Mouse (Mus musculus): ENCODE data around the gene Mrps30.
"Not testable (repeated sequence)": the region's sequence is repeated elsewhere in the genome, so short reads cannot be mapped to it uniquely, and the experiment has no call there.

Mrps30 gene

DNA sequence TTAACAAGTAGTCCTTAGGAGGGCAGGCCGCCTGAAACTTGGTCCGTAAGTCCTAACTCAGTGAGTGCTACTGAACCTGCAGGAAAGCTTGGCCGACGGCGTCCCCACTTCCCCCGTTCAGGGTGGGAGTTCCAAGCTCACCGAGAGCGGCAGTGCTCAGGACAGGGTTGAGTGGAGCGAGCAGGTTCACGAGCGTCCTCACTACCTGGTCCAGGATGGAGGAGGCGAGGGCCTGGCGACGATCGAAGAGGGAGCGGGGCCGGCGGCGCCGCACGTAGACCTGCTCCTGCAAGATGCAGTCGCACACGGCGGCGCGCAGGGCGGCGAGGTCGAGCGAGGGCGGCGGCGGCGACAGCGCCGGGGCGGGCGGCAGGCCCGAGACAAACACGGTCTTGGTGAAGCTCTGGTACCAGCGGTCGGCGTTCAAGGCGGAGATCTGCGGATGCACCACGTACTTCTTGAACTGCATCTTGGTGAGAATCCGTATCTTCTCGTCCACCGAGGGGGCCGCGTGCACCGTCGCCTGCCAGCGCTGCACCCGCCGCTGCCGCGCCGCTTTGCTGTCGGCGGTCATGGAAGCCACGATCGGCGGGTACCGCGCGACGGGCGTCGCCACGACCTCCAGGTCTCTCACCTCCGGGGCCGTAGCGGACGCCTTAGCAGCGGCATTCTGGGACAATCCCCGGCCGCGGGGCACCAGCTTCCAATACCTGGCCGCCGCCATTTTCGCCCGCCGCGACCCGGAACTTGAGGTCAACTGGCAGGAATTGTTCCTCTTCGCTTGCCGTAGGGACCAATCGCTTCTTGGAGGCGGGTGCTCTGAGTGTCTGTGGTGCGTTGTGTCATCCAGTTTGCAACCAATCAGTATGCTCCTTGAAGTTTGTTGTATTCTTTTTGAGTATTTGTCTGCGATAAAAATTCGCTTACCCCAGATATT lies at the start of gene Mrps30, which contains the start of gene B430218F22Rik:
Gene Mrps30, minus strand, starts transcription at position 742 of the 937 bp plus-strand sequence.
Gene B430218F22Rik, plus strand, starts transcription at position 120 of the 937 bp plus-strand sequence.
- DNase-seq: peak; percentile 96

DNA sequence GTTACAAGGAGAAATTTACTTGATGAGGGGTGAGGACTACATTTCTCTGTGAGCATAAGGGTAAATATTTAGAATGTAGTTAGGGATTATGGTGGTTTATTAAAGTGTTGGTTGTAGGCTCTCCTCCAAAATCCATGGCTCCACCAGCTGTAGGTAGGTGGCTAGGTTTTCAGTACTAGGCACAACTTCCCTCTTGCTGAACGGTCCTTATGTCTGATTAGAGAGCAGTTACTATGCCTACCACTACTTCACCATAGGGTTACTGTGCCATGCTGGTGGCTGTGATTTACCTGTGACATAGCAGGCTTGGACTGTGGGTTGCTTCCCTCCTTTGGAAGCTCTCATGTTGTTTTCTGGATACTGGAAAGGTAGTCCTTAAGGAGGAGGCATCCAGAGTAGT lies 33.8 kb upstream of the Mrps30 start:
- DNase-seq: no peak

DNA sequence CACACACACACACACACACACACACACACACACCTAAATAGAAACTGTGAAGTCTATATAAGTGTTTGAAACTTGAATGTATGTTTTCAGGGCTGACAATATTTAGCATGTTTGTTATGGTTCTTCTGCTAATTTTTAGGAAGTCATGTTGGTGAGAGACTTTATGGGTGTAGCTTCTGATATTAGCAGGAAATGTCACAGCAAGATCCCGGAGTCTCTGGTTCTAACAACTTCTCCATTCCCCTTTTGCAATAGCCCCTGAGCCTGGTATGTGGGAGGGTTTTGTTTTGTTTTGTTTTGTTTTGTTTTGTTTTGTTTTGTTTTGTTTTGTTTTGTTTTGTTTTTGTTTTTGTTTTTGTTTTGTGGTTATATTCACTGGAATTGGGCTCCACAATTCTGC lies 33.4 kb upstream of the Mrps30 start:
- DNase-seq: no peak

DNA sequence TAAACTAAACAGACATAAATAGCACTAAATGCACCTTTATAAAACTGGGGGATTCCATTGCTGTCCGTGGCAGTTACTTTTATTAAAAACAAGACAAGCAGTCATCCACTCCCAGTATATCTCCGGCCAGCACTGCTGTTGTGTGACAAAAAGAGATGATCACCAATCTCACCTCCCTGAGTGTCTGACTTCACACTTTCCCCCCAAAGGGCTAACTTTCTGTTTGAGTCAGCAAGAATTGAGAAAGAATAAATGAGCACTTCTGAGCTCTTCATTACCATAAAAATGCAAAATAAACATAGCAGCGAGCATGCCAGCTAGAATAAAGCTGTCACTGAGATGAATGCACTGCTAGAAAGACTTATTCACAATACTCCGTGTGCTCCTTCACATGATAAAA lies 31.1 kb upstream of the Mrps30 start:
- DNase-seq: no peak

DNA sequence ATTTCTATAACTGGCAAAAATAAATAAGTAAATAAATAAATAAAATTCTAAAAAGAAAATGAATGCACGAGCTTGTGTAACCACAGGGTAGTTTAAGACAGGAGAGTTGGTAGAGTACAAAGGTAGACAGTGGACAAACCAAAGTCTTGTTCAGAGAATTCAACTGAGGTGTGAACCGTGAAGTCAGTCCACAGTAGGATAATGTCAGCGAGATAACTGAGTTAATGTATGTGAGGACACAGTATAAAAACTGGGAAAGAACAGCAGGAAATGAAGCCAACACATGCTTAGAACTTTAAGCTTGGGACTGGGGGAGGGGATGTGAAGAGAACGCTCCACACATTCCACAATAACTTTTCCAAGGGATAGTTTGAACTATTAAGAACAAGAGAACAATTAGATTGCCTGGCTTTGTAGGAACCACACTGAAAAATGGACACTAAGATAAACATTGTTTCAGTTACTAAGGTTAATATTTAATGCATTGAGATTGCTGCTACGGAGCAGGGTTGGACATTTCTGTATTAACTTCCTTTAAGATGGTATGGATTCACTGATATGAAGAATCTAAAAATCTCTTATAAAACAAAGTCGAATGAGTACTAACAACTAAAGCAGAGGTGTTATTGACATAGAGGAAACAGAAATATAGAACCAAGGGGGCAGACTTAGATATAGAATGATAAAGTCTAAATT lies 24.4 kb upstream of the Mrps30 start:
- DNase-seq: no peak

DNA sequence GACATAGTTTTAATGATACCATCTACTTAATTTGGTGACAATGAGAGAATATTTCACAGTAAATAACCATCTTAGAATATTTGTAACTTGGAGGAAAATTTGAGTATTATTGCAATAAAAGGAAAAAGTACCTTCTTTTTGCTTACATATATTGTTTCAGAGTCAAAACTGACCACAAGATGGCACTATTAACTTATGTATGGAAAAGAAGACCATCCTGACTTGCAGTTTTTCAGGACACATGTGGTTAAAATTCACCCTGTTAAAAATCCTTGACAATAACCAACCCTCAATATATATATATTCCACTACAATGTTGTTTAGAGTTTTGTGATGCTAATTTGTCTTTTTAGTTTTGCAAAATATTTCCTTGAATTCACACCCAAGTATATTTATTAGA lies 16.5 kb upstream of the Mrps30 start:
- DNase-seq: no peak

DNA sequence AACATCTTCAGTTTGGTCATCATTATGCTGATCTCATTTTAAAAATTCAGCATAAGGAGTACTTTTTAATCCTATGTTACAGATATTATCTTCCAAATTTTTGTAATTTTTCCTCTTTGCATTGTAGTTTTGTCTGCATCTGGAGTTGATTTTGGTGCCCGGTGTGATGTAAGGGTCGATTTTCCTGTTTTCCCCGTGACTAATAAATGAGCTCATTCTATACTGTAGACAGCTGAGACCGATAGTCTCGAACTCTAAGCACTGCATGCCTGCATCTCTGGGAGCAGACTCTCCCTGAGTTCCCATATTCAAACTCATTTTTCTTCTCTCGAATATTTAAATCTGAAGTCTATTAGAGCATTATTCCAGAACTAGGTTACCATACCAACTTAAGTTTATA lies 13.3 kb upstream of the Mrps30 start:
- no peak for DNase-seq

DNA sequence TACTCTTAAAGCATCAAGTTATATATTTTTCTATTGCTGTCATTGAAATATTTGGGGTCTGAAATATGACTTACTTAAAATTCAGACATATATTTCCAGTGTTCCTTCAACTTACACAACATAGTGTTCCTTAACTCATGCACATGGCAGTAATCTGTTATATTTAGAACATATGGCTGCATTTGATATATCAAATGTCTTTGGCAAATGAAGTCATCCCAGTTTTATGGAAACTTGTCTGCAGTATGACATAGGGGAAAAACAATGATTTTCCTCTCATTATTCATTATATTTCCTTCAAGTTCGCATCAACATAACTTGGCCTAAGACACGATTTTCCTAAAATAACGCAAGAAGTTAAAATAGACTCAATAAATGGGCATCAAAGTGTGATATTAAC lies 8.8 kb upstream of the Mrps30 start:
- no peak for DNase-seq

DNA sequence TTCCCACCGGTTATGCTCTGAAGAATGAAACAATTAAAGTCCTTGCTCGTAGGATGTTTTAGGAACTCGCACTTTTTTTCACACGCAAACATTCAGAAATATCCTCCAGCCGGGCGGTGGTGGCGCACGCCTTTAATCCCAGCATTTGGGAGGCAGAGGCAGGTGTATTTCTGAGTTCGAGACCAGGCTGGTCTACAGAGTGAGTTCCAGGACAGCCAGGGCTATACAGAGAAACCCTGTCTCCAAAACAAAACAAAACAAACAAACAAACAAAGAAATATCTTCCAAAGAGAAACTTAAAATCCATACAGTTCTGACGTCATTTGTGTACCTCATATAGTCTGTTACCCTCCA lies 373 bp upstream of the Mrps30 start:
- not testable (repeated sequence) for DNase-seq

DNA sequence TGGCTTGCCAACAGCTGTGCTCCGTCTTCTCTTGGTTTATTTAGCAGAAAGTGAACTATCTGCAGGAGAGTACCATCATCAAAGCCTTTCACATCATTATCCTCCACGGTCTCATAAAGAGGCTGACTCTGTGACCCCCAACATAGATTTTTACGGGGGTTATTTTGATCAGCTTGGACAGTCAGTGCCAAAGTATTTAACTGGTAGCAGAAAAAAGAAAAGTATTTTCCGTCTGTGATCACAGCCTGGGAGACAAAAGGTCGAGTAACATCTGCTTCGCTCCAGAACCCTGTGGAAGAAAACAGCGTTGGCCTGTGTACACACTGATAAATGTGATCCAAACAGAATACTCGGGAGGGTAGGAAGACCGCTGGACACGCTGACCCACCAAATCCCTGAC lies 6.7 kb downstream of the Mrps30 start:
- peak; percentile 43 for DNase-seq

DNA sequence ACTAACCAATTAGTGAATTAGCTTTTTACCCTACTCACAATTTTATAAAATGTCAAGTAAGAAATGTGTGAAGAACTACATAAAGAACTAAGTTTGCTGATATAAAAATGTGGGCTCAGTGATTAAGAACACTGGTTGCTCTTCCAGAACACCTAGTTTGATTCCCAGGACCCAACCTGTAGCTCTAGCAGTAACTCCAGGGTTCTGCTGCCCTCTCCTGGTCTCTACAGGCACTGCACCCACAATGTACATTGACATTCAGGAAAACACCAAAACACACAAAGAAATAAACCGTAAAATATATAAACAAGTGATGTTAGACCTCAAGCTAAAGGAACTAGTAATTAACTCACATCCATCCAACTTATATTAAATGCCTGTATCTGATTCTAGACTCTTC lies 7.9 kb downstream of the Mrps30 start:
- peak; percentile 63 for DNase-seq

DNA sequence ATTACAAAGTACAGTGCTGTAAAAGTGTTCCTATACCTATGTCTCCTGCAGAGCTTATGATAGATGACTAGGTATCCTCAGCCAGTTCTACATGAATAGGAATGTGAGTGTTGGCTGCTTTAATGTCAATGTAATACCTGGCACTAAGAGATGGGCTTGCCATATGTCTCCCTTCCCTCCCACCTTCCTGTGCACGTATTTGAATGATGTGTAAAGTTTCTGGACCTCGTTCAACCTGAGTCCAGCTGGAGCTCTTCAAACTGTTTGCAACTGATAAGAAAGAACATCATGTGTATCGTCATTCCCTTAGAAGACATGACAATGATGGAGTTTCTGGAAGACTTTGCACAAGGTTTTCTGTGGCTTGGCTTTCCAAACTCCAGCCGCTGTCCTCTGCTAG lies 14.2 kb downstream of the Mrps30 start:
- no peak for DNase-seq

DNA sequence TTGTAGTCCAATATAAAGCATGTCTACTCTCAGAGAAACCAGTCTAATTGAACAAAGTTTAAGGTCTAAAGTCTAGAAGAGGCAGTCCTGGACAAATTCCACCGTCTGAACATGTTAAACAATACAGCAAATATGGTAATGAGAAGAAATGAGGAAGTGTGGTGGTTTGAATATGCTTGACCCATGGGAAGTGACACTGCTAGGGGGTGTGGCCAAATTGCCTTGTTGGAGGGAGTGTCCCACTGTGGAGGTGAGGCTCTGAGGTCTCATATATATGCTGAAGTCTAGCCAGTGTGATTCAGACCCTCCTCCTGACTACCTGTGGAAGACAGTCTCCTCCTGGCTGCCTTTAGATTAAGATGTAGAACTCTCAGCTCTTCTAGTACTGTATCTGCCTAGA lies 21.3 kb downstream of the Mrps30 start:
- no peak for DNase-seq

DNA sequence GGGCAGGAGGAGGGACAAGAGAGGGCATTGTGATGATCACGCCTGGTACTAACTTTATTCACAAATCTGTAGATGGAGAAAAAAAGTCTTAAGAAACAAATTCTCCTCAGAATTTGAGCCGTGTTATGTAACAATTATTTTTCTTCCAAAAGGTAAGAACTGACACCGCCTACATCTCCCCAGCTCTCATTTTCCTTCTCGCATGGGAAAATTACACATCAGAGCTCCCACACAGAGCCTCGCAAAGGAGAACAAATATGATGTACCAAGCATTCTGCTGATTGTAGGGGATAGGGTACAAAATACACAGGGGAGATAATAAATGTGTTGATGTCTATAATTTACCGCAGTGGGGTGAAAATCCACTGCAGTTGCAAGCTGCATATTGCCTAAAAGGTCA lies 23.7 kb downstream of the Mrps30 start:
- no peak for DNase-seq

DNA sequence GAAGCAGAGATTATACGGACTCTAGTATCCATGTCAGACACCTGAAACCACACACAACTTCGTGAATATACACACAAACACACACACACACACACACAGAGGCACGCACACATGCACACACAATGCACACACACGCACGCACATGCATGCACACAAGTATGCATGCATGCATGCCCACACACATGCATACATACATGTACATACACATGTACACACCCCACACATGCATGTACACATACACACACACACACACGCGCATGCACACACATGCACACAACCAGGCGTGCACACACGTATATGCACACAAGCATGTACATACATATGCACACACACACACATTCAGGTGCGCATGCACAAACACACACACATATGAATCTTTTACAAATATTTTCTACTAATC lies 36.2 kb downstream of the Mrps30 start:
- no peak for DNase-seq

DNA sequence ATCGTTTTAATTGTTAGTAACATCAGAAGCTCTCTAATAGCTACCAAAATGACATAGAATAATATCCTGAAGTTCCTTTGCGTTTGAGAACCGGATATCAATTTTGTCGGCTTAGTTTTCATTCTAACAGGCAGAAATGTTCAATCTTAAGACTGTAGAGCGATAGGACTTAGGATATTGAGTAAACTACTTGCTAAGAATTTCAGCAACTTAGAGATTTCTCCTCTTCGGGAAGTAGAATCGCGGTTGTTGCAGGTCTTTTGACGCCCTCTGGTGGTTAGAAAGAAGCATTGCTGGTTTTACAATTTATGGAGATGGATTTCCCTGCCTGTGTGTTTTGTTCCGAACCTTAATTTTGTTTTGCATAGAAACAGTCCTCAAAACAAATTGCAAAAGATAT lies 36.8 kb downstream of the Mrps30 start:
- peak; percentile 9 for DNase-seq
